Mouse (Mus musculus): ENCODE results near the gene Josd2. TPM values are rescaled to one million over a fixed set of nuclear protein-coding genes. Genes with fewer than 3 reads are reported as not detected.

The Josd2 gene
- polyA plus RNA-seq, 1 experiment, result 9.7 TPM

- no peak overlapping the region for H3K4me3 ChIP-seq (ENCODE audit: low read depth, low read length)
- H3K27me3 ChIP-seq (ENCODE audit: control insufficient read depth, insufficient read depth, low read length, poor library complexity, severe bottlenecking), result no peaks in the 10 kb centered on the region; the same call in 1 of the 2 replicates
- H3K4me1 ChIP-seq (ENCODE audit: control insufficient read depth, insufficient read depth, low read length), result no peaks in the 10 kb centered on the region
- H3K9ac ChIP-seq (ENCODE audit: low read depth, poor library complexity, severe bottlenecking), result no peak overlapping the region
- H3K9me3 ChIP-seq (replicated peaks; ENCODE audit: control insufficient read depth, insufficient read depth, low read length, poor library complexity, severe bottlenecking), result no peaks in the 10 kb centered on the region
- TF ChIP-seq POLR2A (IDR thresholded peaks at IDR 0.05; ENCODE audit: insufficient read depth, low read length) (no peak), EP300 (IDR thresholded peaks at IDR 0.05; ENCODE audit: insufficient read depth, low read depth, low read length) (no peak)
- no peak overlapping the region for H3K27ac ChIP-seq (ENCODE audit: insufficient read depth, low read length)
- H3K36me3 ChIP-seq (ENCODE audit: control insufficient read depth, insufficient read depth, low read length, poor library complexity, severe bottlenecking), result no peaks in the 10 kb centered on the region
Observed at GRCm38 (mm10) chr7:44472558-44472885, 4.7 kb downstream of the Josd2 start.

- H3K4me3 ChIP-seq (ENCODE audit: low read depth, low read length), result no peak overlapping the region
- no peaks in the 10 kb centered on the region for H3K4me1 ChIP-seq (ENCODE audit: control insufficient read depth, insufficient read depth, low read length)
- H3K9ac ChIP-seq (ENCODE audit: low read depth, poor library complexity, severe bottlenecking), result no peak overlapping the region
- no peaks in the 10 kb centered on the region; the same call in 1 of the 2 replicates for H3K27me3 ChIP-seq (ENCODE audit: control insufficient read depth, insufficient read depth, low read length, poor library complexity, severe bottlenecking)
- H3K36me3 ChIP-seq (ENCODE audit: control insufficient read depth, insufficient read depth, low read length, poor library complexity, severe bottlenecking), result no peaks in the 10 kb centered on the region
- TF ChIP-seq CTCF (IDR thresholded peaks at IDR 0.05; ENCODE audit: low read depth, low read length), result no peak
- TF ChIP-seq POLR2A (IDR thresholded peaks at IDR 0.05; ENCODE audit: insufficient read depth, low read length), result no peak
- TF ChIP-seq EP300 (IDR thresholded peaks at IDR 0.05; ENCODE audit: insufficient read depth, low read depth, low read length), result no peak
- no peak overlapping the region for H3K27ac ChIP-seq (ENCODE audit: insufficient read depth, low read length)
- H3K9me3 ChIP-seq (replicated peaks; ENCODE audit: control insufficient read depth, insufficient read depth, low read length, poor library complexity, severe bottlenecking), result no peaks in the 10 kb centered on the region
Observed at GRCm38 (mm10) chr7:44472961-44473646, 5.3 kb downstream of the Josd2 start.

GRCm38 (mm10) chr7:44474419-44474818, 6.6 kb downstream of the Josd2 start:
- H3K9ac ChIP-seq (ENCODE audit: low read depth, poor library complexity, severe bottlenecking), result no peak overlapping the region
- H3K27me3 ChIP-seq (ENCODE audit: control insufficient read depth, insufficient read depth, low read length, poor library complexity, severe bottlenecking), result no peaks in the 10 kb centered on the region; the same call in 1 of the 2 replicates
- H3K27ac ChIP-seq (ENCODE audit: insufficient read depth, low read length), result no peak overlapping the region
- no peaks in the 10 kb centered on the region for H3K36me3 ChIP-seq (ENCODE audit: control insufficient read depth, insufficient read depth, low read length, poor library complexity, severe bottlenecking)
- no peaks in the 10 kb centered on the region for H3K4me1 ChIP-seq (ENCODE audit: control insufficient read depth, insufficient read depth, low read length)
- no peaks in the 10 kb centered on the region for H3K9me3 ChIP-seq (replicated peaks; ENCODE audit: control insufficient read depth, insufficient read depth, low read length, poor library complexity, severe bottlenecking)
- no peak for TF ChIP-seq POLR2A (IDR thresholded peaks at IDR 0.05; ENCODE audit: insufficient read depth, low read length)
- TF ChIP-seq EP300 (IDR thresholded peaks at IDR 0.05; ENCODE audit: insufficient read depth, low read depth, low read length), result no peak
- no peak for TF ChIP-seq CTCF (IDR thresholded peaks at IDR 0.05; ENCODE audit: low read depth, low read length)
- no peak overlapping the region for H3K4me3 ChIP-seq (ENCODE audit: low read depth, low read length)

GRCm38 (mm10) chr7:44475046-44475614, 7.3 kb downstream of the Josd2 start:
- no peaks in the 10 kb centered on the region for H3K4me1 ChIP-seq (ENCODE audit: control insufficient read depth, insufficient read depth, low read length)
- TF ChIP-seq CTCF (IDR thresholded peaks at IDR 0.05; ENCODE audit: low read depth, low read length) (no peak), POLR2A (IDR thresholded peaks at IDR 0.05; ENCODE audit: insufficient read depth, low read length) (no peak), EP300 (IDR thresholded peaks at IDR 0.05; ENCODE audit: insufficient read depth, low read depth, low read length) (no peak)
- no peak overlapping the region for H3K27ac ChIP-seq (ENCODE audit: insufficient read depth, low read length)
- no peak overlapping the region for H3K9ac ChIP-seq (ENCODE audit: low read depth, poor library complexity, severe bottlenecking)
- H3K4me3 ChIP-seq (ENCODE audit: low read depth, low read length), result no peak overlapping the region
- no peaks in the 10 kb centered on the region for H3K36me3 ChIP-seq (ENCODE audit: control insufficient read depth, insufficient read depth, low read length, poor library complexity, severe bottlenecking)
- no peaks in the 10 kb centered on the region; the same call in 1 of the 2 replicates for H3K27me3 ChIP-seq (ENCODE audit: control insufficient read depth, insufficient read depth, low read length, poor library complexity, severe bottlenecking)
- H3K9me3 ChIP-seq (replicated peaks; ENCODE audit: control insufficient read depth, insufficient read depth, low read length, poor library complexity, severe bottlenecking), result no peaks in the 10 kb centered on the region

GRCm38 (mm10) chr7:44482836-44483435, 15.2 kb downstream of the Josd2 start:
- no peak overlapping the region for H3K27ac ChIP-seq (ENCODE audit: insufficient read depth, low read length)
- H3K27me3 ChIP-seq (ENCODE audit: control insufficient read depth, insufficient read depth, low read length, poor library complexity, severe bottlenecking), result peaks cover 3% of the 10 kb centered on the region
- no peak overlapping the region for H3K9ac ChIP-seq (ENCODE audit: low read depth, poor library complexity, severe bottlenecking)
- H3K4me1 ChIP-seq (ENCODE audit: control insufficient read depth, insufficient read depth, low read length), result peaks cover 14% of the 10 kb centered on the region
- H3K4me3 ChIP-seq (ENCODE audit: low read depth, low read length), result no peak overlapping the region
- no peaks in the 10 kb centered on the region for H3K36me3 ChIP-seq (ENCODE audit: control insufficient read depth, insufficient read depth, low read length, poor library complexity, severe bottlenecking)
- H3K9me3 ChIP-seq (replicated peaks; ENCODE audit: control insufficient read depth, insufficient read depth, low read length, poor library complexity, severe bottlenecking), result no peaks in the 10 kb centered on the region
- TF ChIP-seq CTCF (IDR thresholded peaks at IDR 0.05; ENCODE audit: low read depth, low read length) (no peak), EP300 (IDR thresholded peaks at IDR 0.05; ENCODE audit: insufficient read depth, low read depth, low read length) (no peak), POLR2A (IDR thresholded peaks at IDR 0.05; ENCODE audit: insufficient read depth, low read length) (no peak)

- no peaks in the 10 kb centered on the region for H3K9me3 ChIP-seq (replicated peaks; ENCODE audit: control insufficient read depth, insufficient read depth, low read length, poor library complexity, severe bottlenecking)
- H3K27ac ChIP-seq (ENCODE audit: insufficient read depth, low read length), result no peak overlapping the region
- TF ChIP-seq EP300 (IDR thresholded peaks at IDR 0.05; ENCODE audit: insufficient read depth, low read depth, low read length) (no peak), POLR2A (IDR thresholded peaks at IDR 0.05; ENCODE audit: insufficient read depth, low read length) (no peak), CTCF (IDR thresholded peaks at IDR 0.05; ENCODE audit: low read depth, low read length) (no peak)
- no peak overlapping the region for H3K4me3 ChIP-seq (ENCODE audit: low read depth, low read length)
- peaks cover 14% of the 10 kb centered on the region for H3K4me1 ChIP-seq (ENCODE audit: control insufficient read depth, insufficient read depth, low read length)
- peaks cover 3% of the 10 kb centered on the region for H3K27me3 ChIP-seq (ENCODE audit: control insufficient read depth, insufficient read depth, low read length, poor library complexity, severe bottlenecking)
- H3K9ac ChIP-seq (ENCODE audit: low read depth, poor library complexity, severe bottlenecking), result no peak overlapping the region
- no peaks in the 10 kb centered on the region for H3K36me3 ChIP-seq (ENCODE audit: control insufficient read depth, insufficient read depth, low read length, poor library complexity, severe bottlenecking)
Observed at GRCm38 (mm10) chr7:44484109-44484508, 16.3 kb downstream of the Josd2 start.
